Mouse (Mus musculus) right cerebral cortex, postnatal 25 days (tissue): ENCODE data around the gene Crk.

ENCODE experiments used
- DNase-seq: peaks from one replicate; pipeline ENCODE4 v3.0.0; 2022

Gene Crk

DNA sequence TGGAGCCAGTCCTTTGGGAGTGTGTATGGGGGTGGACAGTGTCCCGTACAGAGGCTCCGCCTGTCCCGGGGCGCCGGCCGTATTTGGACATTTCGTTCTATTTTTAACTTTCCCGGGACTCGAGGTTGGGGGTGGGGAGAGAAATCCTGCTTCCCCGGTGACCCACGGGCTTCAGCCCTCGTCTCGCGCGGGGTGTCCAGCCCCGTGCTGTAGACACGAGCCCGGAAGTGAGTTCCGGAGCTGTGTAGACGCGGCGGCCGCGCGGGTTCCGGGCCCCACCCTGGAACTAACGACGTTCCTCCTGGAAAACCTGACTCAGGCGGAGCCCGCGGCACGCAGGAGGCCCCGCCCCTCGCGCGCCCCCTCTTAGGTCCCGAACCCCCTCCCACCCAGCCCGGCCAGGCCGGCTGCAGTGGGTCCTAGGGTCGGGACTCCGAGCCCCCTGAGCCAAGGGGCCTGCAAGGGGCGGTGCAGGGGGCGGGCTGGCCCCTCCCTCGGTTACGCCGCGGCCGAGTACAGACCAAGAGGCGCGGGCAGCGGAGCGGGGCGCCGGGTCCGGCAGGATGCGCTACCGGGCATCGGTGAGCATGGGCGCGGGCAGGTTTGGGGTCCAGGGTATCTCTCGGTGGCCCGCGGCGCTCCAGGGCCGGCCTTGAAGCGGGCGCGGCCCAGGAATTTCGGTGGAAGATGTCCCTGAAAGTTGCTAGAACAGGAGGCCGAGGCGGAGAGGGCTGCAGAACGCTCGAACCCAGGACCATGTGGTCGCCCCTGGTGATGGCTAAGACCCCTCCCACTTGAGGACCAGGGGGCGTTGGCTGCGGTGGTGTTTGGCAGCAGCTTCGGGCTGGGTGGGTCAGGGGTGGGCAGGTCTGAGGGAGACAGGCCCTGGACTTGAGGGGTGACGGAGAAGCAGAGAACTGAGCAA lies 23.2 kb upstream of the Crk start:
- DNase-seq = peak; percentile 67

- DNase-seq = no peak
These were observed 22.2 kb upstream of the Crk start for GRCm38 (mm10) chr11:75656621-75657590.

- DNase-seq = no peak
These were observed 21.2 kb upstream of the Crk start for GRCm38 (mm10) chr11:75657841-75658240.

DNA sequence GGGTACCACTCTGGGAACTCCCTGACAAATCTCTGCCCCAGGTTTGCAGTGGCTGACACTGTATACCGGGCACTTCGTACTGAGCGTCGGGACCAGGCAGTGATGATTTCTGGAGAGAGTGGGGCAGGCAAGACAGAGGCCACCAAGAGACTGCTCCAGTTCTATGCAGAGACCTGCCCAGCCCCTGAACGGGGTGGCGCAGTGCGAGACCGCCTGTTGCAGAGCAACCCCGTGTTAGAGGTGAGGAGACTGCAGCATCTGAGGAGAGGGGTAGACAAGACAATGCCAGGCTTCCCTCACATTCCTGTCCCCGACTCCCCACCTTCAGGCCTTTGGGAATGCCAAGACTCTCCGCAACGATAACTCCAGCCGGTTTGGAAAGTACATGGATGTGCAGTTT lies 20.7 kb upstream of the Crk start:
- no peak for DNase-seq

- DNase-seq = no peak
These were observed 19.9 kb upstream of the Crk start for GRCm38 (mm10) chr11:75658996-75659750.

GRCm38 (mm10) chr11:75660081-75660590 lies 18.9 kb upstream of the Crk start:
- no peak for DNase-seq

DNA sequence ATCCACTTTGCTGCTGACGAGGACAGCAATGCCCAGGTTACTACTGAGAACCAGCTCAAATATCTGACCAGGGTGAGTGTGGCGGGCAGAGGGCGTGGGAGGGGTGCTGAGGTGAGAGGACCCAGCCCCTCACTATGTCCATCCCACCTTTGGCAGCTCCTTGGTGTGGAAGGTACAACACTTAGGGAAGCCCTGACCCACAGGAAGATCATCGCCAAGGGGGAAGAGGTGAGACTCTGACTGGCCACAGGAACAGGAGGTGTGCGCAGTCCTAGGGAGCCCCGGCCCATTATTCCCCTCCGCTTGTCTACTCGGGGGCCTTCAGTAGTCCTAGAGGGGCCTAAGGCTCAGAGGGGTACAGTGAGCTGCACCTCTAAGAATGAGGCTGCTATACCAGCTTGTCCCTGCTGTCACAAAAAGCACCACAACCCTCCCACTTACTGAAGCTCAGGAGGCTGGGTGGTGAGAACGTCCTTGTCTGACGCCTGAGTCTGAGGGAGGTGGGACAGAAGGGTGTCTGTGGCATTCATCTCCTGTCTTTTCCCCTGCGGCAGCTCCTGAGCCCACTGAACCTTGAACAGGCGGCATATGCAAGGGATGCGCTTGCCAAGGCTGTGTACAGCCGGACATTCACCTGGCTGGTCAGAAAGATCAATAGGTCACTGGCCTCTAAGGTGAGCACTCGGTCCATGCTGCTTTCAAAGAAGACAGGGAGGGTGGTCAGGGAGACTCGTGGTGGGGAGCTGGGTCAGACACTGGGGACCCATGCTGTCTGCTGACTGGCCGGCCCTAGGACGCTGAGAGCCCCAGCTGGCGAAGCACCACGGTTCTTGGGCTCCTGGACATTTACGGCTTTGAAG lies 17.9 kb upstream of the Crk start:
- no peak for DNase-seq

DNA sequence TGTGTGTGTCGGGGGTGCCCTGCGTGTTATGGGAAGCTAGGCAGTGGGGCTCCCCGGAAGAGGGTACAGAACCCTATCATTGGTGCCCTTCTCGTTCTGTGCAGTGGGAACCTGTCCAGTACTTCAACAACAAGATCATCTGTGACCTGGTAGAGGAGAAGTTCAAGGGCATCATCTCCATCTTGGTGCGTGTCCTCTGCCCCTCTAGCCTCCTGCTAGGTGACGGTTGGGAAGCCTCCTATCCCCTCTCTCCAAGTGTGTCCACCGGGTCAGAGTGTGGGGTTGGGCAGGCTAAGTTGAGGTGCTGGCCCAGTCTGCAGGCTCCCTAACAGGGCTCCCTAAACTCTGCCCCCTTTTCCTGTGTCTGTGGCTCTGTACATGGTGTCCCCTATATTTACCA lies 16.9 kb upstream of the Crk start:
- DNase-seq = no peak

GRCm38 (mm10) chr11:75666296-75666695 lies 12.8 kb upstream of the Crk start:
- DNase-seq = no peak

GRCm38 (mm10) chr11:75668621-75669020 lies 10.4 kb upstream of the Crk start:
- DNase-seq = no peak

GRCm38 (mm10) chr11:75669176-75669852 lies 9.7 kb upstream of the Crk start:
- no peak for DNase-seq

GRCm38 (mm10) chr11:75669853-75670200 lies 9.2 kb upstream of the Crk start:
- no peak for DNase-seq

GRCm38 (mm10) chr11:75671426-75672180 lies 7.5 kb upstream of the Crk start:
- DNase-seq = no peak

DNA sequence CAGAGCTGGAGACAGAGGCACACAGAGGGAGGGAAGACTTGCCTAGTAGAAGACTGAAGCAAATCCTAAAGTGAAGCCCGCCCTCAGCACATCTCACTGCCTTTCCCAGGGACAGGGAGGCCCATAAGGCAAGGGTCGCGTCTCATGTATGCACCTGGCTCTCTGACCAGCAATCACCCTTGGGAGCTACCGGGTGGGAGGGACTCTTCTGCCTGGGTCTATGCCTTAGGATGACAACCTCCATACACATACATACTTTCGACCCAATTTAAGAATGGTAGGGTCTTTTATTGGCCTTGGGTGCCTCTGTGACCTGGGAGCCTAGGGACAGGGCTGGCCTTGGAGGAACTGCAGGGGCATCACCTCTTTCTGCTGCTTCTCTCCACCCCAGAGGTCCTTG lies 5.6 kb upstream of the Crk start:
- no peak for DNase-seq

DNA sequence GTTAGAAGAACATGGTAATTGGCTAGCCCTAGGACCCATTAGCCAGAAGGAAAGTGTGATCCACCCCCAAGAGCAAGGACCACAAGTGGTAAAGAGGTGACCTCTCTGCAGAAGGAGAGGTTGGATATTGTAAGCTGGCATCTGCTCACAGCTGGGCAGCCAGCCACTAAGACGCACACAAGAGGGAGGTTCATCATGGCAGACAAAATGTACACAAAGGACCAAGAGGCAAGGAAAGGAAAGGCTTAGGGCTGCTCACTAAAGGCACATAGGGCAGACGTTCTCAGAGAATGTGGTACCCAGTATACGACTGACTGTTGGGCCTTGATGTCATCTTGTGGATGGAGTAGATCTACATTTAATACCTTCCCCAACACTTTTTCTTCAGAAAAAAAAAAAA lies 4.2 kb upstream of the Crk start:
- DNase-seq = no peak

- DNase-seq = no peak
These were observed 945 bp upstream of the Crk start for GRCm38 (mm10) chr11:75677881-75678746.

- DNase-seq = peak; percentile 34
These were observed 546 bp downstream of the Crk start for GRCm38 (mm10) chr11:75679439-75680171.

GRCm38 (mm10) chr11:75684462-75684861 lies 5.4 kb downstream of the Crk start:
- DNase-seq = no peak

DNA sequence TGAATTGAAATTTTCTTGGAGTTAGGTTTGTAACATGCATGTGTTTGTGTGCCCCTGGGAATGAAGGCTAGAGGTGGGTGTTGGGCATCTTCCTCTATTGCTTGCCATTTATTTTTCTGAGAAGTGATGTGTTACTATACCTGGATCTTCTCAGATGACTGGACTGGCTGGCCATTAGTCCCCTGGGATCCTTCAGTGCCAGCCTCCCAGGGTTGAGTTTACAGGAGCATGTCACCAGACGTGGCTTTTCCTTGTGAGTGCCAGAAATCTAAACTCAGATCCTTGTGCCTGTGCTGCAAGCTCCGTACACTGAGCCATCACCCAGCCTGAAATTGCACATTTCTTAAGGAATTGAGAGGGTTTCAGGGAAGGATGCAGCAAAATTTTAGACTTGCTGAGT lies 5.9 kb downstream of the Crk start:
- no peak for DNase-seq
